Mouse (Mus musculus) embryo, embryonic 11 days (tissue): ENCODE measurements at regions not wholly inside any gene's neighbourhood (a gene's known extent, or its start where the extent isn't known, plus 50 kb on each side); places are given as distances from the start of the nearest gene placed in this dataset.
A peak's percentile ranks its signal among the peaks of the same experiment; 100 is the strongest.

Experiments used
- DNase-seq: peaks from one replicate; pipeline ENCODE4 v3.0.0-alpha.2; 2015

GRCm38 (mm10) chr2:61922496-61922895 lies 119.8 kb downstream of the Tbr1 start:
- DNase-seq = no peak

- DNase-seq = no peak
These were observed 108.0 kb upstream of the Slc4a10 start for GRCm38 (mm10) chr2:61938296-61938695.

- DNase-seq = no peak
These were observed 80.3 kb upstream of the Slc4a10 start for GRCm38 (mm10) chr2:61965916-61966315.

- DNase-seq = peak; percentile 52
These were observed 78.5 kb upstream of the Slc4a10 start for GRCm38 (mm10) chr2:61967724-61968123.

- no peak for DNase-seq
These were observed 76.2 kb upstream of the Slc4a10 start for GRCm38 (mm10) chr2:61970029-61970428.

- DNase-seq = no peak
These were observed 61.5 kb upstream of the Slc4a10 start for GRCm38 (mm10) chr2:61984771-61985170.

GRCm38 (mm10) chr2:61986967-61987550 lies 59.2 kb upstream of the Slc4a10 start:
- DNase-seq = peak; percentile 12
